Mouse (Mus musculus) G1E (cell line): ENCODE measurements around the gene Plk4. TPM values are rescaled to one million over a fixed set of nuclear protein-coding genes. Genes with fewer than 3 reads are reported as not detected.

ENCODE experiments used
- ATAC-seq: 2 replicates; pipeline ENCODE4 v1.8.0; 2016; ENCODE audit warnings: mild to moderate bottlenecking; ENCODE audit not compliant: insufficient number of reproducible peaks, poor library complexity, low FRiP score, severe bottlenecking; ENCODE audit errors: extremely low read depth
- DNase-seq: peaks from one replicate; pipeline ENCODE4 v3.0.0; 2012; ENCODE audit warnings: low spot score
- H3K27me3 ChIP-seq: 2 replicates; pipeline ENCODE4 v1.6.1; 2012; ENCODE audit warnings: mild to moderate bottlenecking, low read length, inconsistent platforms; ENCODE audit not compliant: insufficient read depth
- H3K36me3 ChIP-seq: replicated peaks from 2 replicates; pipeline ENCODE3; 2012; ENCODE audit warnings: mild to moderate bottlenecking, inconsistent platforms
- H3K4me1 ChIP-seq: 2 replicates; pipeline ENCODE4 v1.6.1; 2012; ENCODE audit warnings: low read depth, low read length, inconsistent platforms, mixed read lengths; ENCODE audit not compliant: insufficient read depth
- H3K4me3 ChIP-seq: 2 replicates; pipeline ENCODE4 v1.5.1; 2012; ENCODE audit warnings: low read depth, mild to moderate bottlenecking, inconsistent platforms, low read length, moderate library complexity, mixed read lengths
- H3K9me3 ChIP-seq: replicated peaks from 2 replicates; pipeline ENCODE4 v1.6.1; 2012; ENCODE audit warnings: inconsistent platforms
- CTCF ChIP-seq: IDR thresholded peaks from 2 replicates; pipeline ENCODE4 v1.5.1; 2012; ENCODE audit warnings: low read depth, low read length, inconsistent platforms, mixed read lengths
- GATA1 ChIP-seq: IDR thresholded peaks from 2 replicates; pipeline ENCODE4 v1.6.1; 2012; ENCODE audit warnings: borderline replicate concordance, low read length, inconsistent platforms, mixed read lengths
- GATA2 ChIP-seq: IDR thresholded peaks from 2 replicates; pipeline ENCODE4 v1.6.1; 2012; ENCODE audit warnings: low read depth, low read length, inconsistent platforms, borderline replicate concordance
- POLR2AphosphoS5 ChIP-seq: IDR thresholded peaks from 2 replicates; pipeline ENCODE4 v1.6.1; 2012; ENCODE audit warnings: low read depth, low read length, inconsistent platforms; ENCODE audit not compliant: insufficient replicate concordance
- TAL1 ChIP-seq: conservative IDR thresholded peaks from 2 replicates; pipeline ENCODE4 v1.6.1; 2012; ENCODE audit warnings: low read depth, low read length, inconsistent platforms, mixed read lengths
- polyA plus RNA-seq: library from polyadenylated mRNA; stranded (reverse); fragments of >175 nt; gene quantifications from 2 replicates; pipeline ENCODE4 v1.2.3, GENCODE M21; 2012
- total RNA-seq, 2 experiments: library from RNA; stranded (forward) in 1 of 2; stranded (reverse) in 1 of 2; fragments of 200-1000 nt in 1 of 2; fragments of >200 nt in 1 of 2; fragmentation: Nextera tagmentation in 1 of 2; gene quantifications; 2 replicates each; pipeline ENCODE4 v1.2.3; 2014 to 2017

The Plk4 gene
- total RNA-seq (2014; fragmentation: Nextera tagmentation), result 115 and 124 TPM in 2 replicates
- total RNA-seq (2017), result 84.9 and 95.3 TPM in 2 replicates
- polyA plus RNA-seq, result 16.3 and 19.2 TPM in 2 replicates

GRCm38 (mm10) chr3:40799530-40800372 lies at the start of gene Plk4:
Plk4 (plus strand) TSS chr3:40800019.
- peaks cover 38% of the 10 kb centered on the region for H3K36me3 ChIP-seq
- TF ChIP-seq GATA1, result no peak
- TF ChIP-seq CTCF, result no peak
- TF ChIP-seq TAL1, result no peak
- no peak for TF ChIP-seq GATA2
- no peak for TF ChIP-seq POLR2AphosphoS5
- no peaks in the 10 kb centered on the region for H3K9me3 ChIP-seq
- peak; percentile 85 for DNase-seq
- peaks cover 32% of the 10 kb centered on the region for H3K4me1 ChIP-seq
- H3K27me3 ChIP-seq, result no peaks in the 10 kb centered on the region
- peak within 1 kb of the TSS; percentile 100 for H3K4me3 ChIP-seq
- ATAC-seq, result peak; percentile 84

GRCm38 (mm10) chr3:40760746-40761145 lies 39.1 kb upstream of the Plk4 start:
- DNase-seq, result no peak
- H3K4me1 ChIP-seq, result no peaks in the 10 kb centered on the region
- no peak overlapping the region for H3K4me3 ChIP-seq
- no peaks in the 10 kb centered on the region for H3K9me3 ChIP-seq
- H3K36me3 ChIP-seq, result peaks cover 74% of the 10 kb centered on the region
- no peaks in the 10 kb centered on the region for H3K27me3 ChIP-seq
- no peak for TF ChIP-seq GATA2
- no peak for TF ChIP-seq TAL1
- TF ChIP-seq POLR2AphosphoS5, result no peak
- no peak for TF ChIP-seq GATA1
- no peak for TF ChIP-seq CTCF
- no peak for ATAC-seq

GRCm38 (mm10) chr3:40761312-40761711 lies 38.5 kb upstream of the Plk4 start:
- Histone ChIP-seq H3K9me3 (no peaks in the 10 kb centered on the region), H3K36me3 (peaks cover 75% of the 10 kb centered on the region), H3K4me1 (no peaks in the 10 kb centered on the region), H3K4me3 (no peak overlapping the region), H3K27me3 (no peaks in the 10 kb centered on the region)
- TF ChIP-seq GATA2 (no peak), GATA1 (no peak), TAL1 (no peak), CTCF (no peak), POLR2AphosphoS5 (no peak)
- no peak for ATAC-seq
- DNase-seq, result no peak

- peaks cover 3% of the 10 kb centered on the region for H3K4me1 ChIP-seq
- peaks cover 45% of the 10 kb centered on the region for H3K36me3 ChIP-seq
- H3K4me3 ChIP-seq, result no peak overlapping the region
- no peak for DNase-seq
- TF ChIP-seq GATA1 (no peak), GATA2 (no peak), CTCF (no peak), TAL1 (no peak), POLR2AphosphoS5 (no peak)
- no peaks in the 10 kb centered on the region for H3K9me3 ChIP-seq
- no peaks in the 10 kb centered on the region for H3K27me3 ChIP-seq
- no peak for ATAC-seq
These were observed 6.0 kb upstream of the Plk4 start for GRCm38 (mm10) chr3:40793783-40794182.

- TF ChIP-seq GATA1 (no peak), GATA2 (no peak), POLR2AphosphoS5 (no peak), CTCF (no peak), TAL1 (no peak)
These were observed 1.8 kb upstream of the Plk4 start for GRCm38 (mm10) chr3:40798054-40798453.

GRCm38 (mm10) chr3:40798500-40798899 lies 1.3 kb upstream of the Plk4 start:
- ATAC-seq, result peak; percentile 76
- peaks cover 32% of the 10 kb centered on the region for H3K4me1 ChIP-seq
- peak; percentile 25; the same call in 1 of the 2 replicates for TF ChIP-seq CTCF
- no peak for TF ChIP-seq POLR2AphosphoS5
- H3K9me3 ChIP-seq, result no peaks in the 10 kb centered on the region
- H3K36me3 ChIP-seq, result peaks cover 29% of the 10 kb centered on the region
- no peaks in the 10 kb centered on the region for H3K27me3 ChIP-seq
- no peak overlapping the region for H3K4me3 ChIP-seq
- peak; percentile 42 for DNase-seq

More at GRCm38 (mm10) chr3:40798054-40798453, 1.8 kb upstream of the Plk4 start:
- peaks cover 31% of the 10 kb centered on the region for H3K4me1 ChIP-seq
- no peak overlapping the region for H3K4me3 ChIP-seq
- ATAC-seq, result no peak
- no peaks in the 10 kb centered on the region for H3K9me3 ChIP-seq
- peaks cover 30% of the 10 kb centered on the region for H3K36me3 ChIP-seq
- H3K27me3 ChIP-seq, result no peaks in the 10 kb centered on the region
- DNase-seq, result no peak
